Mouse (Mus musculus) megakaryocyte, embryonic 14.5 days (primary cell): ENCODE measurements around the gene Hc.

Source experiments
- FLI1 ChIP-seq: IDR thresholded peaks from 2 replicates; pipeline ENCODE4 v1.6.1; 2012; ENCODE audit warnings: low read length, inconsistent platforms, mixed read lengths
- GATA1 ChIP-seq: IDR thresholded peaks from 3 replicates; pipeline ENCODE4 v1.6.1; 2012; ENCODE audit warnings: mixed read lengths, low read length, inconsistent platforms, borderline replicate concordance

DNA sequence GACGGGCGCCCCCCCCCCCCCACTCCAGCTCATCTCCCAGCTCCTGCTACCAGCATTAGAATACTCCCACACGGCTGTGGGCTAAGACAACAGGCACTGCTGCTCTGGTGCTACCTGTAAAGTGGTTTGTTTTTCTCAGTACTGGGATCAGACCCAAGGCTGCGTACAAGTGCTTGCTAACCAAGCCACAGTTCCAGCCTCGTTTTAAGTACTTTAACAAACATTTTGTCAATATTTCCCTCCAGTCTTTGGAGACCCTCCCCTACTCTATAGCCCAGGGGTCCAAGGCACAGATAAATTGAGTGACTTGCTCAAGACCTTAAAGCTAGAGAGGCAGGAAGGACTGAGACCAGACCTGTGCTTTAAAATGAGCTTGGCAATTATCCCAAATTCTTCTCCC is 100.8 kb downstream of the Hc start:
- TF ChIP-seq GATA1, result no peak
- TF ChIP-seq FLI1, result no peak
